Mouse (Mus musculus): ENCODE results near the gene Fkrp.

DNA sequence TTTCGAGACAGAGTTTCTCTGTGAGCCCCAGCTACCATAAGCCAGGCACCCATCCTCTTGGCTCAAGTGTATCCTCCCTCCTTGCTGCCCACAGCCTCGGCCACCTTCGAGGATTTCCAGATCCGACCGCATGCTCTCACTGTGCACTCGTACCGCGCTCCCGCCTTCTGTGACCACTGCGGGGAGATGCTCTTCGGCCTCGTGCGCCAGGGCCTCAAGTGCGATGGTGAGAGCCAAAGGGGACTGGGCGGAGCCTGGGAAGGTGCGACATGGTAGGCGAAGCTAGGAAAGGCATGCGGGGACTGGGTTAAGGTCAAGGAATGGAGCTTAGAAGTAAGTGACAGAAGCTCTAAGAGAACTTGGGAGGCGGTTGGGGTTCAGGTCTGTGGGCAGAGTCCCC, 31.0 kb upstream of the Fkrp start:
- TF ChIP-seq CTCF (IDR thresholded peaks at IDR 0.05; ENCODE audit: low read depth) (no peak), EP300 (IDR thresholded peaks at IDR 0.05; ENCODE audit: low read depth) (no peak)

Data from liver, postnatal 0 days (tissue).